Mouse (Mus musculus) heart, embryonic 15.5 days (tissue): ENCODE measurements around the gene Srsf7. TPM values are rescaled to one million over a fixed set of nuclear protein-coding genes. Genes with fewer than 3 reads are reported as not detected.
"Not testable (repeated sequence)": the region's sequence is repeated elsewhere in the genome, so short reads cannot be mapped to it uniquely, and the experiment has no call there.

Experiments
- ATAC-seq: fragments of 200-750 bp; cut with Nextera tagmentation; replicated peaks from 2 replicates; pipeline ENCODE4 v1.8.0; 2017; ENCODE audit warnings: low read depth, moderate TSS enrichment; ENCODE audit not compliant: insufficient number of reproducible peaks, insufficient read depth, low FRiP score
- H3K27ac ChIP-seq: fragments of 300-500 bp; sonication (generic); 2 replicates; pipeline ENCODE4 v1.5.1; 2015; ENCODE audit warnings: mild to moderate bottlenecking, inconsistent platforms
- H3K27me3 ChIP-seq: fragments of 300-500 bp; sonication (generic); 2 replicates; pipeline ENCODE4 v1.6.1; 2015; ENCODE audit warnings: inconsistent platforms
- H3K36me3 ChIP-seq: fragments of 300-500 bp; sonication (generic); 2 replicates; pipeline ENCODE4 v1.6.1; 2015; ENCODE audit warnings: mild to moderate bottlenecking, inconsistent platforms
- H3K4me1 ChIP-seq: fragments of 300-500 bp; sonication (generic); replicated peaks from 2 replicates; pipeline ENCODE4 v1.6.1; 2015; ENCODE audit warnings: inconsistent platforms
- H3K4me2 ChIP-seq: fragments of 300-500 bp; sonication (generic); 2 replicates; pipeline ENCODE4 v1.6.1; 2015; ENCODE audit warnings: inconsistent platforms, mild to moderate bottlenecking, moderate library complexity
- H3K4me3 ChIP-seq: fragments of 300-500 bp; sonication (generic); 2 replicates; pipeline ENCODE4 v1.5.1; 2015; ENCODE audit warnings: mild to moderate bottlenecking, inconsistent platforms
- H3K9ac ChIP-seq: fragments of 300-500 bp; sonication (generic); 2 replicates; pipeline ENCODE4 v1.6.1; 2015; ENCODE audit warnings: mild to moderate bottlenecking, inconsistent platforms
- H3K9me3 ChIP-seq: fragments of 300-500 bp; sonication (generic); replicated peaks from 2 replicates; pipeline ENCODE4 v1.6.1; 2016; ENCODE audit warnings: inconsistent platforms
- WGBS: fragments of 180-500 bp; shearing (Covaris S2); methylation state at CpG from one replicate; pipeline ENCODE4 v1.1.7; 2015; ENCODE audit warnings: mixed read lengths; 5-methylcytosine and 5-hydroxymethylcytosine counted together
- polyA plus RNA-seq: library from polyadenylated mRNA; unstranded; fragments of >200 nt; fragmentation: Nextera tagmentation; extraction: Ambion mirVana; gene quantifications from 2 replicates; pipeline ENCODE4 v1.2.1, GENCODE M21; 2015

The Srsf7 gene
- polyA plus RNA-seq, 1 experiment from 2014 or later, result 252 TPM

GRCm38 (mm10) chr17:80229396-80229795 lies 22.3 kb upstream of the Srsf7 start:
- WGBS, result 62% methylated on average over 2 of the region's 2 CpGs

DNA sequence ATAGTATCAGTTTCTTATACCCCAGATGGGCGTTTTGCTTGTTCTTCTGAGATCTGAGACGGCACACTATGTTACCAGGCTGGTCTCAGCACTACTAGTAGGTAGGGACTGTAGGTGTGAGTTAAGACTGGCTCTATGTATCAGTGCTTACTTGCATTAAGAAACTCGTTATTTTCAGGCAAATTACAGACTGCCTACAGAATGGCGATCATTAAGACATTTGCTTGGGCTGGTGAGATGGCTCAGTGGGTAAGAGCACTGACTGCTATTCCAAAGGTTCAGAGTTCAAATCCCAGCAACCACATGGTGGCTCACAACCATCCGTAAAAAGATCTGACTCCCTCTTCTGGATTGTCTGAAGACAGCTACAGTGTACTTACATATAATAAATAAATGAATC lies 18.0 kb upstream of the Srsf7 start:
- H3K4me1 ChIP-seq, result not testable (repeated sequence)
- peak overlapping the region; percentile 91; the same call in 1 of the 2 replicates for H3K27ac ChIP-seq
- 51% methylated on average over 5 of the region's 5 CpGs for whole genome bisulfite sequencing

More at GRCm38 (mm10) chr17:80229396-80229795, 22.3 kb upstream of the Srsf7 start:
- Histone ChIP-seq H3K4me1 (peaks cover 9% of the 10 kb centered on the region), H3K9ac (no peak overlapping the region), H3K27me3 (no peaks in the 10 kb centered on the region), H3K4me2 (no peak overlapping the region), H3K27ac (no peak overlapping the region), H3K36me3 (0 out of 2 replicates have a peak, but pooled peaks cover 3% of the 10 kb centered on the region), H3K4me3 (no peak overlapping the region), H3K9me3 (no peaks in the 10 kb centered on the region)
- no peak for ATAC-seq

GRCm38 (mm10) chr17:80224326-80225116 lies 17.4 kb upstream of the Srsf7 start, which contains the start of gene Gemin6:
TSS of gene Gemin6 (plus strand) at chr17:80224441.
- Histone ChIP-seq H3K4me2 (peak within 1 kb of the TSS; percentile 80), H3K9ac (peak within 1 kb of the TSS; percentile 70), H3K4me3 (peak within 1 kb of the TSS; percentile 71), H3K27ac (peak within 1 kb of the TSS; percentile 91), H3K27me3 (no peaks in the 10 kb centered on the region), H3K36me3 (0 out of 2 replicates have a peak, but pooled peaks cover 3% of the 10 kb centered on the region), H3K4me1 (peaks cover 9% of the 10 kb centered on the region), H3K9me3 (no peaks in the 10 kb centered on the region)
- WGBS, result under 1% methylated on average over 33 of the region's 33 CpGs
- peak; percentile 97 for ATAC-seq

More for the DNA sequence above, 18.0 kb upstream of the Srsf7 start:
- not testable (repeated sequence) for H3K36me3 ChIP-seq, ATAC-seq, H3K9me3 ChIP-seq, H3K27me3 ChIP-seq
- peak overlapping the region; percentile 71 for H3K4me3 ChIP-seq
- peak overlapping the region; percentile 70 for H3K9ac ChIP-seq
- H3K4me2 ChIP-seq, result peak overlapping the region; percentile 80

GRCm38 (mm10) chr17:80223829-80224228 lies 16.7 kb upstream of the Srsf7 start:
- peak overlapping the region; percentile 80 for H3K4me2 ChIP-seq
- no peaks in the 10 kb centered on the region for H3K27me3 ChIP-seq
- peak overlapping the region; percentile 70 for H3K9ac ChIP-seq
- peaks cover 5% of the 10 kb centered on the region for H3K4me1 ChIP-seq
- no peaks in the 10 kb centered on the region for H3K9me3 ChIP-seq
- H3K36me3 ChIP-seq, result no peaks in the 10 kb centered on the region
- ATAC-seq, result no peak
- WGBS, result 6% methylated on average over 9 of the region's 9 CpGs
- H3K4me3 ChIP-seq, result peak overlapping the region; percentile 71
- H3K27ac ChIP-seq, result peak overlapping the region; percentile 91

- Histone ChIP-seq H3K27me3 (no peaks in the 10 kb centered on the region), H3K36me3 (no peaks in the 10 kb centered on the region), H3K9ac (no peak overlapping the region), H3K4me3 (no peak overlapping the region), H3K9me3 (no peaks in the 10 kb centered on the region), H3K27ac (no peak overlapping the region), H3K4me1 (peaks cover 5% of the 10 kb centered on the region), H3K4me2 (no peak overlapping the region)
- 52% methylated on average over 3 of the region's 3 CpGs for WGBS
- ATAC-seq, result no peak
Observed at GRCm38 (mm10) chr17:80221890-80222628, 15.0 kb upstream of the Srsf7 start.

DNA sequence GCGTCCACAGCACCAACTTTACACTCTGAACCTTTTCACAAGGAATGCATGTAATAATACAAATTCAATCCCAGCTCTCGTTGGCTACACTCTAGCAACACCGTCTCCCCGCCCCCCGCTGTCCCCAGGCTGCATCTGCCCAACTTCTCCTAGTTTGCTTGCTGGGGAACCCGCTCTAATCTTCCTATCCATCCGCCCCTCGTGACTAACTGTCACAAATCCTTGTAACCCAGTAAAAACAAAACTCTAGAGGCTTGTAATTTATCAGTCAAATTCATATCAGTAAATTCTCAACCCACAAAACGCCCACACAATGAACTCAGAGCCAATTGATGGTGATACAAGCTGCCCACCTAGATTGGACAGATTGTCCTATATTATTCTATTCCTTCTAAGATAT lies 14.1 kb upstream of the Srsf7 start:
- Histone ChIP-seq H3K4me2 (no peak overlapping the region), H3K4me1 (peaks cover 5% of the 10 kb centered on the region), H3K9me3 (no peaks in the 10 kb centered on the region), H3K36me3 (no peaks in the 10 kb centered on the region), H3K4me3 (no peak overlapping the region), H3K27ac (no peak overlapping the region), H3K9ac (no peak overlapping the region), H3K27me3 (no peaks in the 10 kb centered on the region)
- no peak for ATAC-seq
- WGBS, result 63% methylated on average over 9 of the region's 9 CpGs

DNA sequence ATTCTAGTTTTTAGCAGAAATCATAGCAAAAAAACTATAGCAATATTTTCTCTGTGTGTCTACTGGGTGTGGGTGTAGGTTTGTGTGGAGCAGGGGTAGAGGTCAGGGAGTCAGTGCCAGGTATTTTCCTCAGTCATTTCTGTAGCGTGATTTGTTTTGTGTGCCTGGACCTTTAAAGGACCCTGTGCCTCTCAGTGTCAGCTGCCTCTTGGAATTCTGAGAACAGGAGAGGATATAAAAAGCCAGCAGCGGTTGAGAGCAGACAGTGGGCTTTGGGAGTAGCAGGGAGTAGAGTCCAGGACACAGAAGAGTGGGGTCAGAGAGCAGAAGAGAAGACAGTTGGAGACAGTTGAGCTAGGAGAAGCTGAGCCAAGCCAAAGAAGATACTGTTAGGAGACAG lies 13.0 kb upstream of the Srsf7 start:
- Histone ChIP-seq H3K9me3 (no peaks in the 10 kb centered on the region), H3K4me3 (no peak overlapping the region), H3K27ac (no peak overlapping the region), H3K4me1 (peaks cover 5% of the 10 kb centered on the region), H3K36me3 (no peaks in the 10 kb centered on the region), H3K4me2 (no peak overlapping the region), H3K27me3 (no peaks in the 10 kb centered on the region), H3K9ac (no peak overlapping the region)
- no peak for ATAC-seq
- WGBS, result 40% methylated on average over 2 of the region's 2 CpGs

GRCm38 (mm10) chr17:80213998-80214397 lies 6.9 kb upstream of the Srsf7 start:
- H3K27me3 ChIP-seq, H3K9me3 ChIP-seq, H3K27ac ChIP-seq, H3K4me3 ChIP-seq, H3K9ac ChIP-seq, ATAC-seq, H3K4me2 ChIP-seq, H3K36me3 ChIP-seq, H3K4me1 ChIP-seq: not testable (repeated sequence)
- WGBS, result 92% methylated on average over 4 of the region's 4 CpGs

- peak; percentile 48 for ATAC-seq
- H3K27me3 ChIP-seq, result no peaks in the 10 kb centered on the region
- H3K4me1 ChIP-seq, result peaks cover 12% of the 10 kb centered on the region
- peaks cover 27% of the 10 kb centered on the region for H3K36me3 ChIP-seq
- no peaks in the 10 kb centered on the region for H3K9me3 ChIP-seq
- peak overlapping the region; percentile 98 for H3K4me3 ChIP-seq
- WGBS, result under 1% methylated on average over 36 of the region's 36 CpGs
- peak overlapping the region; percentile 85 for H3K4me2 ChIP-seq
- H3K9ac ChIP-seq, result peak overlapping the region; percentile 98
- H3K27ac ChIP-seq, result peak overlapping the region; percentile 94
Observed at GRCm38 (mm10) chr17:80206301-80206670, 821 bp downstream of the Srsf7 start.

DNA sequence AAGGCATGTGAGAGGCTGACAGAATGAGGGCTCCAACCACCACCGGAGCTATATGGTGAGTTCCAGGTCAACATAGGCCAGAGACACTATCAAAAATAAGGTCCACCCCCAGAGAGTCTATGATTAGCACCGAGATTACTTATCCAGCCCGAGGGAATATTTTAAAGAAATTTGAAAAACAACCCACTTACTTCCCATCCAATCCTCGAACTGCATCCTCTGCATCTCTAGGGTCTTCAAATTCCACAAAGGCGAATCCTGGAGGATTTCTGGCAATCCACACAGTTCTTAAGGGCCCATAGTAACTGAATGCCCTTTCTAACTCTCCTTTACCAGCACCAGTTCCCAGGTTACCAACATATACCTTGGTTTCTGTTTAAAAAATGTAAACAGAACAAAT lies 1.4 kb downstream of the Srsf7 start:
- Histone ChIP-seq H3K27me3 (no peaks in the 10 kb centered on the region), H3K9ac (peak overlapping the region; percentile 98), H3K4me3 (peak overlapping the region; percentile 98), H3K9me3 (no peaks in the 10 kb centered on the region), H3K4me2 (peak overlapping the region; percentile 85), H3K27ac (peak overlapping the region; percentile 94; the same call in 1 of the 2 replicates), H3K36me3 (peaks cover 31% of the 10 kb centered on the region), H3K4me1 (peaks cover 12% of the 10 kb centered on the region)
- WGBS, result 9% methylated on average over 5 of the region's 5 CpGs
- ATAC-seq, result no peak

DNA sequence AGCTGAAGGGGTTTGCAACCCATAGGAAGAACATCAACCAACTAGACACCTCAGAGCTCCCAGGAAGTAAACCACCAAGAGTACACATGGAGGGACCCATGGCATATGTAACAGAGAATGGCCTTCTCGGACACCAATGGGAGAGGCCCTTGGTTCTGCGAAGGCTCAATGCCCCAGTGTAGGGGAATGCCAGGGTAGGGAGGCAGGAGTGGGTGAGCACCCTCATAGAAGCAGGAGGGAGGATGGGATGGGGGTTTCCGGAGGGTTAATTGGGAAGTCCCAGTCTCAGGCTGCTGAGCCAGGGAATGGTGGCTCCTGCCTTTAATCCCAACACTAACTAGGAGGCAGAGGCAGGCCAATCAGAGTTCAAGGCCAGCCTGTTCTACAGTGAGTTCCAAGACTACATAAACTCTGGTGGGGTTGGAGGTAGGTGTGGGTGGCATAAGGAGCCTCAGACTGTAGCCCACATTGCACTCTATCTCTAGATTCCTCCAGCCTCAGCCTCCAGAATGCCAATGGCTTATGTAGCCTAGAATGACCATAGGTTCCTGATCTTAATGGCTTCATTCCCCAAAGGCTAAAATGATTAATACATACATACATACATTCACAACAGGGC lies 7.8 kb downstream of the Srsf7 start:
- Histone ChIP-seq H3K4me2 (no peak overlapping the region), H3K27me3 (no peaks in the 10 kb centered on the region), H3K27ac (no peak overlapping the region), H3K9ac (no peak overlapping the region), H3K4me1 (no peaks in the 10 kb centered on the region; the same call in 1 of the 2 replicates), H3K36me3 (peaks cover 68% of the 10 kb centered on the region), H3K4me3 (no peak overlapping the region), H3K9me3 (no peaks in the 10 kb centered on the region)
- no peak for ATAC-seq
- whole genome bisulfite sequencing, result 85% methylated on average over 3 of the region's 3 CpGs
